Comparison of ENCODE assay signal across 8 mouse cellular contexts in the genomic region with DNA sequence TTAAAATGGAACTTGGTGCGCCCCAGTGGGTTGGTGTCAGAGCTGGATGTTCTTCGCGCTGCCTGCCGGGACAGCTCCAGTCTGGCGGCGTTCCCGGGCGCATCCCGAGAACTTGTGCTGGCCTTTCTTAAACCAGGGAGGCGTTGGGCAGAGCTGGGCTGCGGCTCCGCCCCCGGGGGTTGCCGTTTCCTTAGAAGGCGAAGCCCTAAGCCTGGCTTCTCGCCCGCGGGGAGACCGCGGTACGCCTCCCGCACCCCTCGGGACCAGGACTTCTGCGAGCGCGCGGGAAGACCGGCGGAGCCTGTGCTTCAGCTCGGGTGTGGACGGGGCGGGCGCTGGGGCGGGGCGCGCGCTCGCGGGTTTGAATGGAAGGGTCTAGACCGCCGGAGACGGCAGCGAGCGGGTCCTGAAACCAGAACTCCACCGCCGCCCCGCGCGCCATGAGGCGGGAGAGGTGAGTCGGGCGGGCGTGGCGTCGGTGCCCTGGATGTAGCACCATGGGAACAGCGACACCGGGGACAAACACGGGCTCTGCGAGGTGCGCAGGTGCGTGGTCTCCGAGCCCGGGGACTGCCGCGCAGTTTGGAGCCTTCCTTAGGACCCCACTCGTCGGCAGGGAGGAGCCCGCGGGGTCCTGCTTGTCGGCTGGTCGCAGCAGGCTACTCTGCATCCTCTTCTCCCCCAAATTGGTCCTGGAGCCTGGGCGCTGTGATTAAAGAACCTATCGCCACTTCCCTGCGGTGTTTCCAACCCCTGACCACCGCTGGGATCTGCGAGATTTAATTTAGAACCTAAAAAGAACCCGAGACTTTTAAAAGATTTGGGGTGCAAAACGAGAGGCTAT. TPM values are rescaled to one million over a fixed set of nuclear protein-coding genes. Genes with fewer than 3 reads are reported as not detected.
A peak's percentile ranks its signal among the peaks of the same experiment; 100 is the strongest.
DNase-seq lines count a peak whose midpoint lies in the region; ATAC-seq and TF ChIP-seq lines count a peak whose summit lies in the region.

Gene Bok (plus strand): TSS at position 260 of the 844 bp plus-strand sequence.

- H3K4me2 ChIP-seq in lung, embryonic 15.5 days, result peak within 1 kb of the TSS; percentile 89

- 0 out of 2 replicates have a peak, but pooled peaks cover 2% of the 10 kb centered on the region for H3K36me3 ChIP-seq in lung, embryonic 15.5 days

- WGBS in lung, embryonic 15.5 days, result under 1% methylated on average over 78 of the region's 78 CpGs

- H3K4me3 ChIP-seq in layer of hippocampus, adult 2 months, result peak within 1 kb of the TSS; percentile 67
- H3K4me3 ChIP-seq in lung, embryonic 15.5 days, result peak within 1 kb of the TSS; percentile 66

- ATAC-seq in lung, embryonic 15.5 days (ENCODE audit: borderline replicate concordance, extremely low read depth, low FRiP score, low TSS enrichment), result peak; percentile 81
- ATAC-seq in monocyte, adult 5-6 weeks (replicated peaks; ENCODE audit: insufficient number of reproducible peaks, low FRiP score, low TSS enrichment, poor library complexity, severe bottlenecking), result no peak

- peak within 1 kb of the TSS; percentile 63 for H3K9ac ChIP-seq in lung, embryonic 15.5 days

- no peaks in the 10 kb centered on the region for H3K27me3 ChIP-seq in lung, embryonic 15.5 days

- H3K4me1 ChIP-seq in lung, embryonic 15.5 days, result peaks cover 28% of the 10 kb centered on the region

- TF ChIP-seq CTCF in layer of hippocampus, adult 2 months (conservative IDR thresholded peaks at IDR 0.05), result no peak

- H3K27ac ChIP-seq in layer of hippocampus, adult 2 months, result peak within 1 kb of the TSS; percentile 82
- H3K27ac ChIP-seq in lung, embryonic 15.5 days, result peak within 1 kb of the TSS; percentile 72

- no peaks in the 10 kb centered on the region for H3K9me3 ChIP-seq in lung, embryonic 15.5 days

- intact Hi-C loops in heart, postnatal 36 days (cut with DNase I), result no loop called here

- DNase-seq in R1 (ENCODE audit: low read depth, low spot score), result peak; percentile 88
- peak; percentile 27 for DNase-seq in cerebellum, adult 8-10 months
- DNase-seq in forelimb bud, embryonic 11.5 days (ENCODE audit: low read depth, low spot score), result peak; percentile 60
- peak; percentile 82 to 83 for DNase-seq in heart, postnatal 36 days
- DNase-seq in layer of hippocampus, adult 2 months (ENCODE audit: low spot score in 2 of 2), result peak in 1 of 2 experiments; percentile 27
- DNase-seq in ovary, postnatal 36 days (ENCODE audit: low spot score), result peak; percentile 90

RNA-seq across cellular contexts. Expression of gene Bok, which starts in this region (rescaled TPM):
- total RNA-seq in heart, postnatal 36 days (2021), result 1 to 10 TPM; 3.3 to 4.1 TPM
- total RNA-seq in layer of hippocampus, adult 2 months (2021), result 10 to 100 TPM; 64.9 to 77.6 TPM
- polyA plus RNA-seq in lung, embryonic 15.5 days (2015; fragmentation: Nextera tagmentation; extraction: Ambion mirVana), result 87.3 and 89.9 TPM in 2 replicates
- total RNA-seq in monocyte, adult 5-6 weeks (2017), result not detected in 3 replicates

Comparison
In these comparisons a context has a peak if more than half of its experiments do, and no peak if none do; other contexts are left out.
1. RNA of gene Bok (total RNA-seq): 64.9 to 77.6 TPM in layer of hippocampus, adult 2 months; 3.3 to 4.1 TPM in heart, postnatal 36 days and not detected in monocyte, adult 5-6 weeks; every median in the first group is over 10 times any median in the second.